Comparison of ENCODE assay signal across 27 mouse cellular contexts in the genomic region with DNA sequence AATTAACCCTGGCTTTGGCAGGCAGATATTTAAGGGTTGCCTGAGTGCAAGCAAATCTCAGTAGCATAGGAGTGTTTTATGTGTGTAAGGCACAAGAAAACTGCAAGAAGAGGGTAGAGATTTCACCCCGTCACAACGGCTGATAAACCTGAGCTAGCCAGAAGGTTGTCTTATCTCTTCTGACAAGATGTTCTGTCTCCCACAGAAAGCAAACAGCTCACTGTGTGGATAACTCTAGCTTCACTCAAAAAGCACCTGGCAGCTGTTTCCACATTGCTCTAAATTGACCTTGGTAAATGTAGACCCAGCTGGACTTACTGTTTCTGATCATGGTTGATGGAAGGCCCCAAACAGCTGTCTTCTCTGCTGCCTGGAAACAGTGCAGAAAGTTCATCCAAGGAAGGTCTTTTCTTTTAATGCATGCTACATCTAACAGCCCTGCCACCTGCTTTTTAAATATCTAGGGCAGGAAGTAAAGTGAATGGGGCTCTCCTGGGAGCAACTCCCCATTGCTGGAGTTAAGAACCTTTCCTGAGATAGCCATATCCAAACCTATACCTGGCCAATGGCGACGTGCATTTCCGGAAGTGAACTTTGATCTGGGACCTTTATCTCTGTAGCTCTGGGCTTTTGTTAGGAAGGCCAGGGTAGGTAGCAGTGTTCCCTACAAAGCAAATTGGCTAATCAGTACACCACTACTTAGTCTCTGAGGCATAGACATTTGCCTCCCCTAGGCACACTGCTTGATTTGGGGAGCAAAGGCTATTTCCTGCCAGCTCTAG. TPM values are rescaled to one million over a fixed set of nuclear protein-coding genes. Genes with fewer than 3 reads are reported as not detected.
DNase-seq lines count a peak whose midpoint lies in the region; ATAC-seq and TF ChIP-seq lines count a peak whose summit lies in the region.
"Had no signal": no experiment of that assay in that cellular context is flagged by ENCODE, and none has a peak within 500 bp of the region (broad histone marks: within the 10 kb centered on the region; RNA-seq: fewer than 3 reads in every experiment).

No protein-coding gene starts in this region.

- H3K9ac ChIP-seq in MEL (ENCODE audit: control insufficient read depth, low read depth, low read length, poor library complexity, severe bottlenecking): no peak overlapping the region
- no peak overlapping the region for H3K9ac ChIP-seq in stomach, postnatal 0 days (ENCODE audit: low read length)
- H3K9ac ChIP-seq: embryonic facial prominence, embryonic 13.5 days; forebrain, embryonic 12.5 days; heart, embryonic 13.5 days; hindbrain, embryonic 12.5 days; hindbrain, embryonic 15.5 days had no signal

- peaks cover 0 to 5% of the 10 kb centered on the region in 2 experiments; a peak in 2 of 4 replicates for H3K36me3 ChIP-seq in MEL (ENCODE audit: control insufficient read depth in 1 of 2, insufficient read depth in 2 of 2, low read length in 2 of 2)
- no peaks in the 10 kb centered on the region for H3K36me3 ChIP-seq in stomach, postnatal 0 days (ENCODE audit: control insufficient read depth, insufficient read depth, low read length)
- H3K36me3 ChIP-seq: embryonic facial prominence, embryonic 13.5 days; forebrain, embryonic 12.5 days; heart, embryonic 13.5 days; hindbrain, embryonic 12.5 days; hindbrain, embryonic 15.5 days had no signal

- no peak overlapping the region for H3K4me2 ChIP-seq in stomach, postnatal 0 days (replicated peaks; ENCODE audit: low read depth)
- H3K4me2 ChIP-seq: embryonic facial prominence, embryonic 13.5 days; forebrain, embryonic 12.5 days; heart, embryonic 13.5 days; hindbrain, embryonic 12.5 days; hindbrain, embryonic 15.5 days had no signal

- no peak for TF ChIP-seq RAD21 in MEL (IDR thresholded peaks at IDR 0.05; ENCODE audit: low read depth, low read length)

- peak; percentile 90 to 94 for TF ChIP-seq EP300 in MEL (IDR thresholded peaks at IDR 0.05; ENCODE audit: low read depth in 1 of 2, low read length in 2 of 2)
- TF ChIP-seq EP300 in stomach, postnatal 0 days (optimal IDR thresholded peaks at IDR 0.05): no peak

- H3K4me3 ChIP-seq in MEL (ENCODE audit: control insufficient read depth in 1 of 2, insufficient read depth in 1 of 2, low read depth in 2 of 2, low read length in 2 of 2): no peak overlapping the region
- no peak overlapping the region for H3K4me3 ChIP-seq in stomach, postnatal 0 days (ENCODE audit: low read depth, low read length)
- H3K4me3 ChIP-seq: embryonic facial prominence, embryonic 13.5 days; erythroblast, embryonic 14.5 days; forebrain, embryonic 12.5 days; heart, embryonic 13.5 days; hindbrain, embryonic 12.5 days; hindbrain, embryonic 15.5 days had no signal

- peak; percentile 39 for ATAC-seq in megakaryocyte-erythroid progenitor cell, adult 5-6 weeks (replicated peaks; ENCODE audit: low FRiP score, low TSS enrichment, poor library complexity, severe bottlenecking)
- peak; percentile 67 for ATAC-seq in stomach, postnatal 0 days (ENCODE audit: low FRiP score, low TSS enrichment)
- ATAC-seq: forebrain, embryonic 16.5 days; Patski had no signal

- peaks cover 0 to 6% of the 10 kb centered on the region in 2 experiments; a peak in 3 of 4 replicates for H3K4me1 ChIP-seq in MEL (ENCODE audit: control insufficient read depth in 1 of 2, insufficient read depth in 2 of 2, low read length in 2 of 2)
- H3K4me1 ChIP-seq in stomach, postnatal 0 days (replicated peaks; ENCODE audit: control insufficient read depth, insufficient read depth): peaks cover 2% of the 10 kb centered on the region; the same call in 1 of the 2 replicates

- no peaks in the 10 kb centered on the region for H3K79me2 ChIP-seq in MEL (ENCODE audit: control insufficient read depth, insufficient read depth, low read length, poor library complexity)

- peaks cover 0 to 3% of the 10 kb centered on the region in 2 experiments; a peak in 1 of 4 replicates for H3K27me3 ChIP-seq in MEL (ENCODE audit: control insufficient read depth in 1 of 2, insufficient read depth in 2 of 2, low read length in 2 of 2)
- H3K27me3 ChIP-seq in stomach, postnatal 0 days (ENCODE audit: control insufficient read depth, insufficient read depth, low read length): no peaks in the 10 kb centered on the region
- H3K27me3 ChIP-seq: hindbrain, embryonic 15.5 days had no signal

- H3K27ac ChIP-seq in MEL (ENCODE audit: control insufficient read depth, low read depth, low read length): no peak overlapping the region
- H3K27ac ChIP-seq in stomach, postnatal 0 days (replicated peaks): no peak overlapping the region
- H3K27ac ChIP-seq: embryonic facial prominence, embryonic 13.5 days; forebrain, embryonic 12.5 days; heart, embryonic 13.5 days; hindbrain, embryonic 12.5 days; hindbrain, embryonic 15.5 days had no signal

- no peak for TF ChIP-seq POLR2A in MEL (IDR thresholded peaks at IDR 0.05; ENCODE audit: control insufficient read depth in 1 of 2, insufficient read depth in 1 of 2, low read depth in 1 of 2, low read length in 2 of 2, poor library complexity in 1 of 2)

- TF ChIP-seq CTCF in MEL (IDR thresholded peaks at IDR 0.05 in 2 of 3, conservative IDR thresholded peaks at IDR 0.05 in 1 of 3; ENCODE audit: control insufficient read depth in 1 of 3, insufficient read depth in 1 of 3, low read depth in 2 of 3, low read length in 3 of 3, poor library complexity in 1 of 3, severe bottlenecking in 1 of 3): no peak
- TF ChIP-seq CTCF in stomach, postnatal 0 days (IDR thresholded peaks at IDR 0.05; ENCODE audit: low read depth): no peak

- 58% methylated on average over 5 of the region's 5 CpGs for WGBS in stomach, postnatal 0 days

- no peaks in the 10 kb centered on the region for H3K9me3 ChIP-seq in MEL (replicated peaks; ENCODE audit: insufficient read depth, low read length)
- no peaks in the 10 kb centered on the region for H3K9me3 ChIP-seq in stomach, postnatal 0 days (ENCODE audit: control insufficient read depth, low read length)
- H3K9me3 ChIP-seq: embryonic facial prominence, embryonic 13.5 days; forebrain, embryonic 12.5 days; heart, embryonic 13.5 days; hindbrain, embryonic 12.5 days; hindbrain, embryonic 15.5 days had no signal

- DNase-seq in heart, adult 11 months: peak; percentile 73
- no peak for DNase-seq in heart, adult 9 months (ENCODE audit: low spot score in 2 of 2)
- peak; percentile 80 for DNase-seq in MEL (ENCODE audit: low read depth, low spot score)
- peak; percentile 60 for DNase-seq in stomach, postnatal 0 days (ENCODE audit: low spot score)
- no peak for DNase-seq in kidney, adult 8-10 months
- no peak for DNase-seq in layer of hippocampus, postnatal 25 days (ENCODE audit: extremely low spot score in 1 of 2, low spot score in 1 of 2)
- DNase-seq: adrenal gland, postnatal 10 days; cerebellum, adult 11 months; cerebellum, adult 2 months; cerebellum, adult 9-11 months; cerebellum, postnatal 25 days; gastrocnemius, postnatal 10 days; gastrocnemius, postnatal 36 days had no signal

TF ChIP-seq in MEL, 35 proteins besides CTCF, POLR2A, EP300 and RAD21 (continues in another document):
- TF ChIP-seq USF2 (IDR thresholded peaks at IDR 0.05; ENCODE audit: borderline replicate concordance in 1 of 2, insufficient read depth in 1 of 2, low read depth in 1 of 2, low read length in 2 of 2) (no peak), TAL1 (IDR thresholded peaks at IDR 0.05; ENCODE audit: low read length) (peak; percentile 81), POLR2AphosphoS5 (IDR thresholded peaks at IDR 0.05; ENCODE audit: borderline replicate concordance, low read depth, low read length) (no peak), MAX (IDR thresholded peaks at IDR 0.05; ENCODE audit: low read length) (peak; percentile 49; the same call in 1 of the 2 replicates), GABPA (IDR thresholded peaks at IDR 0.05; ENCODE audit: low read depth, low read length) (no peak), ZNF384 (IDR thresholded peaks at IDR 0.05; ENCODE audit: low read depth, low read length) (no peak), MAZ (IDR thresholded peaks at IDR 0.05; ENCODE audit: low read depth, low read length) (no peak), SIN3A (IDR thresholded peaks at IDR 0.05; ENCODE audit: low read length) (peak; percentile 73; the same call in 1 of the 2 replicates), MEF2A (IDR thresholded peaks at IDR 0.05; ENCODE audit: extremely low read depth, insufficient replicate concordance, low read depth, low read length, poor library complexity, severe bottlenecking) (no peak), MXI1 (IDR thresholded peaks at IDR 0.05; ENCODE audit: low read depth, low read length) (peak; percentile 72; the same call in 1 of the 2 replicates), ZKSCAN1 (IDR thresholded peaks at IDR 0.05; ENCODE audit: low read depth, low read length) (no peak), BHLHE40 (IDR thresholded peaks at IDR 0.05; ENCODE audit: borderline replicate concordance, low read depth, low read length) (peak; percentile 61), MYC (IDR thresholded peaks at IDR 0.05; ENCODE audit: low read depth, low read length) (peak; percentile 16; the same call in 1 of the 2 replicates), ZC3H11A (IDR thresholded peaks at IDR 0.05; ENCODE audit: low read depth, low read length) (no peak), MAFK (IDR thresholded peaks at IDR 0.05; ENCODE audit: borderline replicate concordance, low read depth, low read length) (peak; percentile 42; the same call in 1 of the 2 replicates), ETS1 (IDR thresholded peaks at IDR 0.05; ENCODE audit: low read depth, low read length) (peak; percentile 86), TCF12 (IDR thresholded peaks at IDR 0.05; ENCODE audit: low read depth, low read length) (peak; percentile 99), NELFE (IDR thresholded peaks at IDR 0.05; ENCODE audit: low read depth, low read length) (no peak), ELF1 (IDR thresholded peaks at IDR 0.05; ENCODE audit: low read depth, low read length) (0 out of 2 replicates have a peak, but pooled peaks have one; percentile 14), GATA1 (IDR thresholded peaks at IDR 0.05; ENCODE audit: low read depth, low read length) (peak; percentile 96), RCOR1 (IDR thresholded peaks at IDR 0.05; ENCODE audit: low read depth, low read length) (peak; percentile 100), CHD1 (IDR thresholded peaks at IDR 0.05; ENCODE audit: low read depth, low read length) (no peak), POLR2AphosphoS2 (IDR thresholded peaks at IDR 0.05; ENCODE audit: low read length) (no peak), NRF1 (IDR thresholded peaks at IDR 0.05; ENCODE audit: insufficient read depth, low read depth, low read length, poor library complexity, severe bottlenecking) (no peak)

RNA-seq across cellular contexts. Expression of gene Ptprn2, which starts 5.2 kb away (rescaled TPM):
- not detected in 2 replicates for total RNA-seq in MEL (2012; rRNA removed)
- polyA plus RNA-seq in MEL (2012; ENCODE audit: insufficient read depth in 1 of 2, insufficient read length in 2 of 2, low read depth in 1 of 2, low replicate concordance in 2 of 2, missing spikeins in 1 of 2): not detected
- not detected in 2 replicates for total RNA-seq in megakaryocyte-erythroid progenitor cell, adult 5-6 weeks (2014; fragmentation: Nextera tagmentation)
- not detected in 2 replicates for total RNA-seq in megakaryocyte-erythroid progenitor cell, adult 5-6 weeks (2017)
- 5.8 and 6.0 TPM in 2 replicates for polyA plus RNA-seq in stomach, postnatal 0 days (2015; fragmentation: Nextera tagmentation; extraction: Ambion mirVana)
- total RNA-seq in layer of hippocampus, postnatal 25 days (2021): 100 to 1,000 TPM; 303 to 317 TPM
- total RNA-seq: common myeloid progenitor, adult 5-6 weeks; gastrocnemius, adult 18-20 months; gastrocnemius, postnatal 36 days; granulocyte monocyte progenitor cell, adult 5-6 weeks; heart, postnatal 25 days; hematopoietic stem cell, adult 5-6 weeks had no signal
- polyA plus RNA-seq: Patski had no signal

Comparison
In these comparisons a context has a peak if more than half of its experiments do, and no peak if none do; other contexts are left out.
1. DNase-seq: peak in heart, adult 11 months (single experiment), MEL (single experiment) and stomach, postnatal 0 days (single experiment); none in heart, adult 9 months (0 of 2), kidney, adult 8-10 months (0 of 2) and layer of hippocampus, postnatal 25 days (0 of 2).
2. RNA of gene Ptprn2, which starts 5.2 kb away (total RNA-seq): 303 to 317 TPM in layer of hippocampus, postnatal 25 days; not detected in megakaryocyte-erythroid progenitor cell, adult 5-6 weeks and not detected in MEL; every median in the first group is over 100 times any median in the second.